Mouse (Mus musculus): Measurements from ENCODE around the gene Krtap28-13.

Gene Krtap28-13

GRCm38 (mm10) chr1:83091268-83091667 is 30.5 kb downstream of the Krtap28-13 start:
- peak; percentile 9 for DNase-seq (ENCODE audit: low read depth)

GRCm38 (mm10) chr1:83096935-83097334 is 36.2 kb downstream of the Krtap28-13 start:
- DNase-seq (ENCODE audit: low read depth) = no peak

GRCm38 (mm10) chr1:83099160-83099559 is 38.4 kb downstream of the Krtap28-13 start:
- no peak for DNase-seq (ENCODE audit: low read depth)

GRCm38 (mm10) chr1:83099580-83100137 is 38.9 kb downstream of the Krtap28-13 start:
- DNase-seq (ENCODE audit: low read depth) = no peak

- no peak for DNase-seq (ENCODE audit: low read depth)
Measured at GRCm38 (mm10) chr1:83101891-83102290, 41.2 kb downstream of the Krtap28-13 start.

GRCm38 (mm10) chr1:83105464-83105863 is 44.7 kb downstream of the Krtap28-13 start:
- no peak for DNase-seq (ENCODE audit: low read depth)

GRCm38 (mm10) chr1:83107410-83107978 is 46.8 kb downstream of the Krtap28-13 start:
- DNase-seq (ENCODE audit: low read depth) = no peak

- no peak for DNase-seq (ENCODE audit: low read depth)
Measured at GRCm38 (mm10) chr1:83110992-83111391, 50.3 kb downstream of the Krtap28-13 start.
